Mouse (Mus musculus) activated CD4-positive, CD25-positive, alpha-beta regulatory T cell, adult 9 weeks (primary cell): ENCODE data around the gene Tmem259. TPM values are rescaled to one million over a fixed set of nuclear protein-coding genes. Genes with fewer than 3 reads are reported as not detected.

ENCODE experiments used
- polyA plus RNA-seq: library from polyadenylated mRNA; unstranded; fragments of 100-300 nt; shearing (Covaris generic); gene quantifications from one replicate; pipeline ENCODE4 v1.2.1, GENCODE M21; 2017

Tmem259 gene
- 6.6 TPM for polyA plus RNA-seq

DNA sequence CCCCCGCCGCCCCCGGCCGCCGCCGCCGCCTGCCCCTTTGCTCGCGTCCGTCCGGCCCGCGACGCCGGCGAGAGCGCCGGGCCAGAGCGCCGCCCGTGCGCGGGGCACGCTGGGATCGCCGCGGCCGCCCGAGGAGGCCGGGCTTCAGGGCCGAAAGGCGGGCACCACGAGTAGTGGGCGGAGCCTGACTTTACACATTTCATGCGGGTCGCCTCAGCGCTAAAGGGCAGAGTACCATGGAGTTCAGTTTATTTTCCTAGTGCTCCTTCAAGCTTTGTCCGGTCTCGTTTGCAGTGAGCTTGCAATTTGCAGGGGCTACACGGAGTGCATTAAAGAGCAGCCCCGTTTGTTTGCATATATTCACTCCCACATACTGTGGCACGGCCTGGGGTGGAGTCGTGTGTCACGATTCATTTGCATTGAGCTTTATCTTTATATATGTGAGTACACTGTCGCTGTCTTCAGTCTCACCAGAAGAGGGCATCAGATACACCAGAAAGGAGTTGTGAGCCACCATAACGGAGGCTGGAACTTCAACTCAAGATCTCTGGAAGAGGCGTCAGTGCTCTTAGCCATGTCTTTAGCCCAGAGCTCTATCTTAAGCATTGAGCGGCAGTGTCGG is at the start of gene Tmem259:
Gene Tmem259, minus strand, starts transcription at position 136 of the 622 bp plus-strand sequence.

DNA sequence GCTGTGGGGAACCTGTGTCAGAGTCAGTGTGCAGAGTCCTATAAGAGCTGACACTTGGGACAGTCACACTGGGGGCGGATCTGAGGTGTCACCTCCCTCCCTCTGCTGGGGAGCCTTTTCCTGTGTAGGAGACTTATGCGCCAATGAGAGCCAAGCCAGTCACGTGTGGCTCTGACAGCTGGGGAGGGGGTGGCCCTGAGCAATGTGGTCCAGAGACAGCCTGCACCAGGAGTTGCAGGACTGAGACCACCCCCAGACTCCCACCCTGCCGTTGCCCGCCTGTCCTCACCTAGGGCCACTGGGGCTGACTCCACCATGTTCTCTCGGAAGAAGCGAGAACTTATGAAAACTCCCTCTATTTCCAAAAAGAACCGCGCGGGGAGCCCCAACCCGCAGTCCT is 32.4 kb upstream of the Tmem259 start, which contains the start of gene Arhgap45:
Gene Arhgap45, plus strand, starts transcription at position 143 of the 400 bp plus-strand sequence.

DNA sequence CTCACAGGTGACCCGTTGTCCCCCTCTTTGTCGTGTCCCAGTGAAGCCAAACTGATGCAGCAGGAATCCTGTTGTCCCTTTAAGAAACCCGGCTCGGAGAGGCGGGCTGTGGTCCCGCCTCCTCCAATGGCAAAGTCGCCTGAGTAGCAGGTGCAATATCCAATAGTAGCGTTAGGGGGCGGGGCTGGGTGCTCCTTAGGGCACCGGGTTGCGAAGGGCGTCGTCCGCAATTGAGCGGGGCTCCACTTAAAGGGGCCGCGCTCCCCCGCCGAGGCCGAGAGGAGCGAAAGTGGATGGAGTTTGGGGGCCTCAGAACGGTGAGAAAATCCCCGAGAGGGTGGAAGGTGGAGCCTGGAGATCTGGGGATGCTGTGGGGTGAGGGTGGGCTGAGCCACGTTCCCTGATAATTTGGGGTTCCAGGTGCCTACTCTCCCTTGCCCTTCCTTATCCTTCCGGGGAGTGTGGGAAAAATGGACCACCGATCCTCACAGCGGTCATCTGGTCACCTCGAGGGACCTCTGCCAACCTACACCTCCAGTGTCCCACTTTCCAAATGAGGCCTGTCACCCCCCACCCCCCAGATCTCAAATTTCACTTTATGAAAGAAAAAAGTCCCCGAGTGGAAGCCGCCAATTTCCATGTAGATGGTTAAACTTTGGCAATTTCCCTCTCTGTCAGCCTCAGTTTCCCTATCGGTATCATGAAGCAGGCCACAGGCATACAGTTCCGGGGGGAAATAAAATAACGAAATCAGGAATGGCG is 12.3 kb upstream of the Tmem259 start, which contains the start of gene Abca7:
Gene Abca7, plus strand, starts transcription at position 223 of the 762 bp plus-strand sequence.

DNA sequence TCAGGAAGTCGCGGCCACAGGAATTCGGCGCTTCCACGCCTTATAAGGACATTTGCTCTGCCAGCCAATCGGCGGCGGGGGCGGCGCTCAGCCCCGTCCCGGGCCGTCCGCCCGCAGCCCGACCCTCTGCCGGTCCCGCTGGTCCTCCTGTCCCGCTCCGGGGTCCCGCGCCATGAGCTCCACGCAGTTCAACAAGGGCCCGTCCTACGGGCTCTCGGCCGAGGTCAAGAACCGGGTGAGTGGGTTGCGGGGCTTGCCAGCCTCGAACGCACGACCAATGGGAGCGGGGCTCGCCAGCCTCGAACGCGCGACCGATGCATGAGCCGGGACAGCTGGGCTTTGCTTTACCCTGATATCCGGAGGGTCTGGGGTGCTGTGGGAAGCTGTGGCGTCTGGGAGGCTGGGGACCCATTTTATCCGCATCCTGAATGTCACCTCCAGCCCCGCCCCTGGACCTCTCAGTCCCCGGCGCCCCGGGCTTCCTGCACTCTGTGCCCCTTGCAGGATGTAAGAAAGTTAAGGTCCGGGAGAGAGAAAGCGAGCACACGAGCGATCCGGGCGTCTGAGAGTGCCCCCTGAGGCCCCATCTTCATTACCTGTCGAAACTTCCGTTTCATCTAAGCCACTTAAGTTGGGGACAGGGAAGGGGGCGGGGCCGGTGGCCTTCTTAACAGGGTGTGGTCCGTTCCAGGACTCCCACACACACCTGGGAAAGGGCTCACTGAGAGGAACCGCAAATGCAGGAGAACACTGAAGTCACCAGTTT is 4.6 kb upstream of the Tmem259 start, which contains the start of gene Cnn2:
Gene Cnn2, plus strand, starts transcription at position 79 of the 766 bp plus-strand sequence.

DNA sequence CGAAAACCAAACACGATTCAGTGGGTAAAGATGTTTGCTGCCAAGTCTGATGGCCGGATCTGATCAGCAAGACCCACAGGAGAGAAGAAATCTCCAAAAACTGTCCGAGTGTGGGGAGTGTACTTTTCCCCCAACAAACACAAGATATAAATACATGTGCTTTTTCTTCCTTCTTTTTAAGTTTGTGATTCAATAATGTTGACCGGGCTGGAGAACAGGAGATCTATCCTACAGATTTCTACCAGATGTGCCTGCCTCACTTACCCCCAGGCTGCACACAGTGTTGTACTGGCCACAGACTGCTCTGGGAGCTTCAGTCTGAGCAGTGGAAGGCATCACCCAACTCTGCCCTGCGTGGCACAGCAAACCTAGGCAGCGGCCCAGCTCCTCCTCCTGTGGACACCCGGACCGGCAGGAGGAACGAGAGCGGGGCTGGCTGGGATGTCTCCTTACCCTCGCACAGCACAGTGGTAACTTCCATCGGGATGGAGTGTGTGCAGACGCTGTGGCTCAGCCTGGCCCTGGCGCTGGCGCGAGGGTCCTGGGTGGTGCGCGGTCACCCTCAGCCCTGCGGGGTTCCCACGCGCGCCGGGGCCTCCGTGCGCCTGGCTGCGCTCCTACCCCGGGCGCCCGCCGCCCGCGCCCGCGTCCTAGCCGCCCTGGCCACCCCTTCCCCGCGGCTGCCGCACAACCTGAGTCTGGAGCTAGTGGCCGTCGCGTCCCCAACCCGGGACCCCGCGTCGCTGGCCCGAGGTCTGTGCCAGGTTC is 13.5 kb downstream of the Tmem259 start, which contains the start of gene Grin3b:
Gene Grin3b, plus strand, starts transcription at position 301 of the 768 bp plus-strand sequence.

DNA sequence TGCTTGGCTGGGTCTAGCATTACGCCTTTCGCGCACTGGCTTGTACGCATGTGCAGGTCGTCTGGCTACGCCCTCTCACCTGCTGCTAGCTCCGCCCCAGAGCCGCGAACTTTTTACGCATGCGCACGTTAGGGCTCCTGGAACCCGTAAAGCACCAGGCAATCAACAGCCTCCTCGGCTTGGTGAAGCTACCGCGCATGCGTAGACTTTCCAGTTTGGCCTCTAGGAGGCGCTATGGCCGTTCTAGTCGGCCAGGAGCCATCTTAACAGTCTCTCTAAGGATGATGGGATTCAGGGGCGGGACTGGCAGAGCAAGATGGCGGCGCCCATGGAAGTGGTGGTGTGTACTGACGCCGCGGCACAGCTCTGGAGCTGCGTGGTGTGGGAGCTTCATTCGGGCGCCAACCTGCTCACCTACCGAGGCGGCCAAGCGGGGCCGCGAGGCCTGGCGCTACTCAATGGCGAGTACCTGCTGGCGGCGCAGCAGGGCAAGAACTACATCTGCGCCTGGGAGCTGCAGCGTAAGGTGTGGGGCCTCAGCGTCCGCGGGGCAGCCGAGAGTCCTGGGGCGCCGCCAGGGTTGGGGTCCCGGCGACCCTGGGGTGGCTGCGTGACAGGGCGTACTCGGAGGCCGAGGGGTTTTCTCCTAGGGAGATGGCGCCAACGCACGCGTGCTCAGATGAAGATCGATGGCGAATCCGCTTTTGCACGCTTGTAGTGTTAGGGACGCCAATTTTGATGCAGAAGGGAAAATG is 24.1 kb downstream of the Tmem259 start, which contains the start of gene Wdr18:
Gene Wdr18, plus strand, starts transcription at position 306 of the 755 bp plus-strand sequence.

DNA sequence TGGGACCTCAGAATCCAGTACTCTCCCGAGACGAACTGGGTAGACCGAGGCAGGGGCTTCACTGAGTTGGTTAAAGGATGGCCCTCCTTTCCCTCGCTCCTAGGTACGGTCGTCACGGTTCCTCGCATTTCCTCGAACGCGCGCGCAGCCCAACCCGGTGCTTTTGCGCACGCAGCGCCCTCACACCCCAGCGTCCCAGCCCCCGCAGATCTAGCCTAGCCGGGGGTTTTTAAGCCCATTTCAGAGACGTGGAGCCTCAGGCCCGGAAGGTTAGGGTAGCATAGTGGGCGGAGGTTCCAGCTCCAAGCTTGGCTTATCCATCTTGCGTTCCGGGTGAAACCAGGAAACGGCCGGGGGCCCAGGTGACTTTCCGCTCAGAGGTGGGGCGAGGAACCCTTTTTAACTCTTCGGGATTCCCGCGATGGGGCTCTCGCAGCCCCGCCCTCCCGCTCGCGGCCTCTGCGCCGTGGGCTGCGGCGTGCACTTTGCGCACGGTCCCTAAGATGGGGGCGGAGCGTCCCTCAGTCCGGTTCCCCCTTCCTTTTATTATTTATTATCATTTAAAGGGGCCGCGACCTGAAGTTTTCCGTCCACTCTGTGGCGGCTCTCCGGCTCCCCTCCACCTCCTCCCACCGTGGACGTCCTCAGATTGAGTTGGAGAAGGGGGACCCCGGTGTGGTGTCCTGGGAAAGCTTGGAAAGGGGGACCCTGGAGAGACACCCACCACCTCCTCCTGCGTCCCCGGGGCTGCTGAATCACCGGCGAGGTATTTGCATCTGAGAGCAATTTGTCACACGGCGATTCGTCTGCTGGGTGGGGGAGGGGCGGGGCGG is 57.4 kb downstream of the Tmem259 start, which contains the start of gene Arid3a:
Gene Arid3a, plus strand, starts transcription at position 553 of the 833 bp plus-strand sequence.

Other genes with a start within 250 kb of the Tmem259 start
- gene Polrmt, start 237.7 kb downstream of the Tmem259 start, polyA plus RNA-seq: 46.0 TPM
- not detected for gene Fgf22, start 229.3 kb downstream of the Tmem259 start, polyA plus RNA-seq
- gene Rnf126, start 217.4 kb downstream of the Tmem259 start, polyA plus RNA-seq: 5.1 TPM
- 0.68 TPM for gene Fstl3, start 207.1 kb downstream of the Tmem259 start, polyA plus RNA-seq
- not detected for gene Prss57, start 193.4 kb downstream of the Tmem259 start, polyA plus RNA-seq
- 0.38 TPM for gene Palm, start 190.8 kb downstream of the Tmem259 start, polyA plus RNA-seq
- not detected for gene Misp, start 163.3 kb downstream of the Tmem259 start, polyA plus RNA-seq
- 322 TPM for gene Ptbp1, start 129.9 kb downstream of the Tmem259 start, polyA plus RNA-seq
- gene Prtn3, start 109.9 kb downstream of the Tmem259 start, polyA plus RNA-seq: not detected
- 3.9 TPM for gene Plppr3, start 109.7 kb downstream of the Tmem259 start, polyA plus RNA-seq
- gene Elane, start 98.1 kb downstream of the Tmem259 start, polyA plus RNA-seq: not detected
- gene Cfd, start 93.5 kb downstream of the Tmem259 start, polyA plus RNA-seq: not detected
- gene Med16, start 75.4 kb downstream of the Tmem259 start, polyA plus RNA-seq: 20.7 TPM
- 15.2 TPM for gene Gm26602, start 73.5 kb downstream of the Tmem259 start, polyA plus RNA-seq
- gene Kiss1r, start 67.4 kb downstream of the Tmem259 start, polyA plus RNA-seq: 0.28 TPM
- 208 TPM for gene R3hdm4, start 63.1 kb downstream of the Tmem259 start, polyA plus RNA-seq
- 12.7 TPM for gene Arid3a, start 57.3 kb downstream of the Tmem259 start, polyA plus RNA-seq
- gene Wdr18, start 24.2 kb downstream of the Tmem259 start, polyA plus RNA-seq: 78.4 TPM
- not detected for gene Grin3b, start 13.6 kb downstream of the Tmem259 start, polyA plus RNA-seq
- gene Cnn2, start 4.3 kb upstream of the Tmem259 start, polyA plus RNA-seq: 1,121 TPM
- 76.2 TPM for gene Abca7, start 12.2 kb upstream of the Tmem259 start, polyA plus RNA-seq
- 886 TPM for gene Arhgap45, start 32.3 kb upstream of the Tmem259 start, polyA plus RNA-seq
- gene Polr2e, start 55.5 kb upstream of the Tmem259 start, polyA plus RNA-seq: 193 TPM
- gene Gpx4, start 62.8 kb upstream of the Tmem259 start, polyA plus RNA-seq: 519 TPM
- 66.2 TPM for gene Sbno2, start 121.2 kb upstream of the Tmem259 start, polyA plus RNA-seq
- gene Stk11, start 131.5 kb upstream of the Tmem259 start, polyA plus RNA-seq: 13.7 TPM
- gene Atp5d, start 154.3 kb upstream of the Tmem259 start, polyA plus RNA-seq: 476 TPM
- gene Cbarp, start 156.5 kb upstream of the Tmem259 start, polyA plus RNA-seq: 2.1 TPM
- 3.1 TPM for gene Midn, start 163.9 kb upstream of the Tmem259 start, polyA plus RNA-seq
- 100 TPM for gene Cirbp, start 181.7 kb upstream of the Tmem259 start, polyA plus RNA-seq
- gene 1600002K03Rik, start 188.6 kb upstream of the Tmem259 start, polyA plus RNA-seq: 31.4 TPM
- 0.46 TPM for gene Efna2, start 195.2 kb upstream of the Tmem259 start, polyA plus RNA-seq
- 112 TPM for gene Mum1, start 242.1 kb upstream of the Tmem259 start, polyA plus RNA-seq